Mouse (Mus musculus) kidney, adult 2 months (tissue): Measurements from ENCODE around the gene Ap1s3.

Experiments
- CTCF ChIP-seq: fragments of 200-500 bp; conservative IDR thresholded peaks from 2 replicates; pipeline ENCODE4 v1.5.1; 2011; ENCODE audit warnings: low read depth, mild to moderate bottlenecking, control low read depth, low read length, moderate library complexity, mixed read lengths; ENCODE audit not compliant: insufficient read depth, insufficient read length
- POLR2A ChIP-seq: fragments of 200-500 bp; IDR thresholded peaks from one replicate; pipeline ENCODE4 v1.6.1; 2011; ENCODE audit warnings: low read depth, low read length, control low read depth

- TF ChIP-seq CTCF, result no peak
- no peak for TF ChIP-seq POLR2A
These were observed 55.3 kb downstream of the Ap1s3 start for GRCm38 (mm10) chr1:79616492-79616891.
